Mouse (Mus musculus): ENCODE data around the gene Pigo.
"Not testable (repeated sequence)": the region's sequence is repeated elsewhere in the genome, so short reads cannot be mapped to it uniquely, and the experiment has no call there.

The Pigo gene

DNA sequence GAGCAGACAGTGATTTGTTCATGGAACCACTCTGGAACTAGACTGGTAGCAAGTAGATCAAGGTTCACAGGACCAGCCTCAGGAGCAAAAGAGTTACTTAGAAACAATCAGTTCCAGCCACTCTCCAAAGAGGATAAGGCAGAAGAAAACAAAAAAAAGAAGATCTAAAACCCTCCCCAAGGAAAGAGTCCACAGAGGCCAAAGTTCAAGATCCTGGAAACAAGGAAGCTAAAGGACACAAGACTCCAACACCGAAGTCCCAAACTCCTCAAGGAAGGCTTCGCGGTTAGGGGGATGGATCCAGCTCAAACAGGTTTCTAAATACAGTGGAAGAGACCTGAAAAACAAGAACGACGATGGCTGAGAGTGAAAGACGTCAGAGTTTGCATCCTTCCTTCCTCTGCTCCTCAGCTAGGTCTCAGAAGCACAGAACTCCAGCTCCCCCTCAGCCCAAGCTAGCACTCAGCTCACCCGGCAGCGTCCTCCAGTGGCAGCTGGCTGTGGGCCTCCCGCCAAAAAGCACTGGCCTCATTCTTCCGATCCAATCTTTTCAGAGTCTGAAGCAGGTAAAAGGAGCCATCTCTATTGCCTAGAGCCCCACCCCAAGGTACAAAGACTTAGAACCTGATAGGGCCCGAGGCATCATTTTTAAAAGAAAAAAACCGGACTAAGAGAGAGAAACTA lies 22.7 kb downstream of the Pigo start:
- peak; percentile 40 for DNase-seq (ENCODE audit: low read depth, low spot score)

DNA sequence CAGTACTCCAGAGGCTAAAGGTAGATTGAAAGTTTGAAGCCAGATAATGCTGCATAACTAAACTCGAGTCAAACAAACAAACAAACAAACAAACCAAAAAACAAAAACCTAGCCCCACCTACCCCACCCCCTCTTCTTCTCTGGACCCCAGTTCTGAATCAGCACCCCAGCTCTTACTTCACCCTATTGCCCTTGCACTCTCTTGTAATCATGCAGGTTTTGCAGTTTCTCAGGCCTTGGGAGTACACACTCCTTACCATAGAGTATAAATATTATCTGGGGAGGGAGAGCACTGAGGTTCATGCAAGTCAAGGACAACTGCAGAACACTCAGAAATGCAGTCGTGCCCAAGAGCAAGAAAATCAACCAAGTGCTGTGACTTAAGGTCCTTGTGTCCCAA lies 24.3 kb downstream of the Pigo start:
- DNase-seq (ENCODE audit: low read depth, low spot score): no peak

GRCm38 (mm10) chr4:43000141-43000986 lies 25.3 kb downstream of the Pigo start, which contains the start of gene Vcp:
Gene Vcp, minus strand, starts transcription at chr4:43000507.
- DNase-seq (ENCODE audit: low read depth, low spot score): peak; percentile 99

GRCm38 (mm10) chr4:42999451-43000140 lies 26.0 kb downstream of the Pigo start:
- DNase-seq (ENCODE audit: low read depth, low spot score): peak; percentile 72

DNA sequence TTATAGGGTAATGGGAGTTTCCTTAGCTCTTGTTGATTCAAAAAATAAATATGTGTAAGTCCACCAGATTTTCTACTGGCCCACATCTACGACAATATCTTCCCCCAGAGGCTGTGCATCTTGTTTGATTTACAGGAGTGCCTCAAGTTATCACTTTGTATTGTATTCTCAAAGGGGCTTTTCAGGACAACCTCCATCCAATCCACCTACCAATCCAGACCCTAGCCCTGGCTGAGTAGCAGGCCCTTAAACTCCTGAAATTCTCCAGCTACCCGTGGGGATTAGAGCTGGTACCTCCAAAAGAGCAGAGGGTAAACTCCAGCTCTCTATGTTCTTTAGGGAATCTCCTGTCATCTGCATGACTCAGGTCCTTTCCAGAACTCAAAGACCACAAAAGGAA lies 27.6 kb downstream of the Pigo start:
- no peak for DNase-seq (ENCODE audit: low read depth, low spot score)

- DNase-seq (ENCODE audit: low read depth, low spot score): no peak
Measured at GRCm38 (mm10) chr4:42988296-42988695, 37.3 kb downstream of the Pigo start.

DNA sequence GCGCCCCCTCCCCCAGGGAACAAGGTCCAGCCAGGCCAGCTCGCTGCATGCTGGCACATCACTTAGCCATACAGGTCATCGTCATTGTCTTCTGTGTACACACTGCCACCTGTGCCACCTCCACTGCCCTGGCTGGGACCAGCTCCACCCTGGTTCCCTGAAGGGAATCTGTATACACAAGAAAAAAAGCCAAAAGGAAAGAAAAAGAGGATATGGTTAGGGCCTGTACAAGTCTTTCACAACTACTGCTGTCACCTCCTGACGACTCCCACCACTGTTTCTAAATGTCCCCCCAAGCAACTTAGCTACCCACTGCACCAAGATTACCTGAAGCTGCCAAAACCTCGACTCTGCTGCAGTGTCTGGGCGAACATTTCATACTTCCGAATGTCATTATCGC lies 45.2 kb downstream of the Pigo start:
- not testable (repeated sequence) for DNase-seq (ENCODE audit: low read depth, low spot score)

- DNase-seq (ENCODE audit: low read depth, low spot score): peak; percentile 60
Measured at GRCm38 (mm10) chr4:42978062-42978461, 47.6 kb downstream of the Pigo start.

DNA sequence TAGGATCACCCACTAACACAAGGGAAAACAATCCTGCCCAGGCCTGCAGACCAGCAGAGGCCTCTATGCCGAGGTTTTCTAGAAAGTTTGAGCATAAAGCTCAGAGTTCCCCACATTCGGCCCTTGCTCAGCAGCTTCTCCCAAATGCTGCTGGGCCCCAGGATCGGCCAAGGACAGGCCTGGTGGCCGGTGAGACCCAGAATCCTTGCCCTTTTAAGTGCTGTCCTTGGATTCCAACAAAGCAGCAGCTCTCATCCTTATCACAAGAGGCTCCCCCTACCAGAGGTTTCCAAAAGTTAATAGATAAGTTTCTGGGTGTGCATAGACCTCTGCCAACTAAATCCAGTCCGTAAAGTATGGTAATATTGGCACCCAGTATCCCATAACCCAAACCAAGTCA lies 51.8 kb downstream of the Pigo start:
- no peak for DNase-seq (ENCODE audit: low read depth, low spot score)

DNA sequence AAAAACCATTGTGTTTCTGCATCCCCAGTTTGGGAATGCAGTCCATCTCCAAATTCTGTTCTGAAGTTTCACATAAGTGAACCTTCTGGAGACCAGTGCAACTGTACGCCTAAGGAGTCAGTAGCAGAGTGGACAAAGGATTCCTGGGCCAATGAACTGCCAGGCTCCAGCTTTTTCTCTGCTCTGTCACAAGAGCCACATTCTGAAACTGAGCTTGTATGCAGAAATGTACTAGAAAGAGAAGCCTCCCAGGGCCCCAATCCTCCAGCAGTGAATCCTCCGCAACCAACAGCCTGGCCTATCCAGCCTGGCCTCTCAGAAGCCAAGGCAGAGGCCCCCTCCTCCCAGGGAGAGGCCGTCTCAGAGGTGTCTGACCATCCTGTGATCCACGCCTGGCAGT lies 52.7 kb downstream of the Pigo start:
- DNase-seq (ENCODE audit: low read depth, low spot score): no peak

GRCm38 (mm10) chr4:42969304-42969703 lies 56.3 kb downstream of the Pigo start, which contains the start of gene 1700022I11Rik:
Gene 1700022I11Rik, plus strand, starts transcription at chr4:42969604.
- DNase-seq (ENCODE audit: low read depth, low spot score): no peak
